In the genomic region with DNA sequence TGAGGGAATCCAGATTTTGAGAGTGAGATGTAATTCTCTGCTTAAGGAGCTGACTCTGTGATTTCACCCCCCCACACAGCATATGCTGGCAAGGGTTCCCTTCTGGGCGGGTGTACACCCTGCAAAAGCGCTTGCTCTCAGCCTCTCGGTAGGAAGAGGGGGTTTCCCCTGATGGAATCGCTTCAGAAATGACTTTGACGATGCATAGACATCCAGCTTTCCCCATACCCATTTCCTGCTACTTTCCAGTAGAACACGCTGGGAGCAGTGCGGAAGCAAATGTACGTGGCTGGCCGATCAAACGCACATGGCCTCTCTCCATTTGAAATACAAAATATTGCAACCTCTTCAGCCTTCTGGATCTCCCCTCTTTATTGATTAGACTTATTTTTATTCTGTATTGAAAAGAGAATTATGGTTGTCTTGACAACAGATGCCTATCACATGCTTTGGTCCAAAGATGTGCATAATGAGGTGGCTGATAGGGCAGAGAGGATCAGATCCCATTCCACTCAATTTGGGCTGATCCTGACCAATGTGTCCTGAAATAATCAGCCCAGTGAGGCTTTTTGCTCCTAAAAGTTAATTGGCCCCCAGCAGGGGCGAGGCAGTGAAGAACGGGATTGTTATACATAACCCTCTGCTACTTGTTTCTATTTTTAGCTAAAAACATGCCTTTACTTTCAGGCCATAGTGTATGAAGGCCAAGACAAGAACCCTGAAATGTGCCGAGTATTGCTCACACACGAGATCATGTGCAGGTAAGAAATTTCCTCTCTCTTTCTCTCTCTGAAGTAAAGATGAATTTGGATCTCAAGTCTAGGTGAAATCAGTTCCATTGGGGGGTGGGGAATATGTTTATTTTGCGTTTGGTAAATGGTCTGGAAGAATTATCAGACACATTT, we compare ENCODE assay signal across 16 mouse cellular contexts.
"Had no signal": no experiment of that assay in that cellular context is flagged by ENCODE, and none has a peak within 500 bp of the region (broad histone marks: within the 10 kb centered on the region; RNA-seq: fewer than 3 reads in every experiment).

No protein-coding gene starts in this region.

- H3K36me3 ChIP-seq: liver, embryonic 12.5 days had no signal

- H3K9me3 ChIP-seq: limb, embryonic 15.5 days; liver, embryonic 12.5 days; megakaryocyte, embryonic 14.5 days had no signal

- H3K27ac ChIP-seq: kidney, postnatal 0 days; limb, embryonic 15.5 days; liver, embryonic 12.5 days had no signal

- H3K9ac ChIP-seq: limb, embryonic 15.5 days; liver, embryonic 12.5 days; lung, embryonic 14.5 days had no signal

- H3K4me2 ChIP-seq: limb, embryonic 15.5 days; liver, embryonic 12.5 days; lung, embryonic 14.5 days; midbrain, embryonic 11.5 days had no signal

- DNase-seq: kidney, adult 8-10 months; kidney, postnatal 4 days; left cerebral cortex, postnatal 4 days; lung, embryonic 14.5 days; lung, postnatal 10 days; lung, postnatal 4 days; retina, postnatal 1 day; right cerebral cortex, postnatal 4 days; spleen, adult 18-20 months; thymus, adult 18-20 months; thymus, postnatal 25 days had no signal

- H3K4me1 ChIP-seq: liver, embryonic 12.5 days; megakaryocyte, embryonic 14.5 days had no signal

- H3K27me3 ChIP-seq: limb, embryonic 15.5 days had no signal

- ATAC-seq: liver, embryonic 12.5 days had no signal

- H3K4me3 ChIP-seq: limb, embryonic 15.5 days; liver, embryonic 12.5 days; megakaryocyte, embryonic 14.5 days had no signal
